8 mouse cellular contexts compared by ENCODE assay signal in genomic region chr12:74293624-74294023, GRCm38 (mm10). TPM values are rescaled to one million over a fixed set of nuclear protein-coding genes. Genes with fewer than 3 reads are reported as not detected.
DNase-seq lines count a peak whose midpoint lies in the region; ATAC-seq lines count a peak whose summit lies in the region.

No protein-coding gene starts in this region.

- H3K27me3 ChIP-seq in neural tube, embryonic 11.5 days (ENCODE audit: control insufficient read depth, insufficient read depth, low read length): no peaks in the 10 kb centered on the region

- H3K4me2 ChIP-seq in neural tube, embryonic 11.5 days (ENCODE audit: low read depth): no peak overlapping the region

- WGBS in neural tube, embryonic 11.5 days: 6% methylated on average over 4 of the region's 4 CpGs

- no peak overlapping the region for H3K4me3 ChIP-seq in neural tube, embryonic 11.5 days (ENCODE audit: low read depth, low read length)

- DNase-seq in gastrocnemius, postnatal 10 days: peak; percentile 37
- no peak for DNase-seq in gastrocnemius, postnatal 36 days
- DNase-seq in right cerebral cortex, adult 18-20 months: peak; percentile 66
- no peak for DNase-seq in right cerebral cortex, postnatal 36 days (ENCODE audit: low spot score in 2 of 2)
- DNase-seq in induced T-regulatory cell, adult 2 months (ENCODE audit: low read depth): peak; percentile 27
- DNase-seq in neural tube, embryonic 11.5 days (ENCODE audit: low spot score): peak; percentile 50
- no peak for DNase-seq in B cell, adult 2 months

- no peaks in the 10 kb centered on the region for H3K4me1 ChIP-seq in neural tube, embryonic 11.5 days (ENCODE audit: control insufficient read depth, insufficient read depth, low read length)

- H3K36me3 ChIP-seq in neural tube, embryonic 11.5 days (ENCODE audit: control insufficient read depth, insufficient read depth, low read length): no peaks in the 10 kb centered on the region

- intact Hi-C loops in gastrocnemius, postnatal 36 days (cut with DNase I): loop anchor here (5.0 to 10.0 kb wide), 3 partner anchors 236 to 591 kb away; no protein-coding TSS in a partner anchor

- no peaks in the 10 kb centered on the region for H3K9me3 ChIP-seq in neural tube, embryonic 11.5 days (ENCODE audit: control insufficient read depth, low read length)

- no peak overlapping the region for H3K9ac ChIP-seq in neural tube, embryonic 11.5 days (ENCODE audit: low read length)

- no peak overlapping the region for H3K27ac ChIP-seq in neural tube, embryonic 11.5 days (ENCODE audit: low read depth, low read length)

- 0 out of 2 replicates have a peak, but pooled peaks have one; percentile 52 for ATAC-seq in common myeloid progenitor, adult 5-6 weeks (replicated peaks; ENCODE audit: low read depth, poor library complexity, severe bottlenecking)
- ATAC-seq in neural tube, embryonic 11.5 days (ENCODE audit: insufficient read depth, low FRiP score, low TSS enrichment): no peak

RNA-seq across cellular contexts. Expression of gene Gm11042, which starts 22.6 kb away (rescaled TPM):
- total RNA-seq in gastrocnemius, postnatal 10 days (2021): not detected
- not detected for total RNA-seq in gastrocnemius, postnatal 36 days (2021)
- total RNA-seq in common myeloid progenitor, adult 5-6 weeks (2017): not detected in 2 replicates
- polyA plus RNA-seq in neural tube, embryonic 11.5 days (2014; fragmentation: Nextera tagmentation; extraction: Ambion mirVana): not detected in 2 replicates

Comparison
In these comparisons a context has a peak if more than half of its experiments do, and no peak if none do; other contexts are left out.
1. DNase-seq: peak in gastrocnemius, postnatal 10 days (single experiment), right cerebral cortex, adult 18-20 months (single experiment), induced T-regulatory cell, adult 2 months (single experiment) and neural tube, embryonic 11.5 days (single experiment); none in gastrocnemius, postnatal 36 days (0 of 2), right cerebral cortex, postnatal 36 days (0 of 2) and B cell, adult 2 months (0 of 2).